Mouse (Mus musculus) T-cell, adult 2 months (primary cell): Measurements from ENCODE around the gene Polr2l.

Source experiments
- DNase-seq: peaks from one replicate; pipeline ENCODE4 v3.0.0; 2022; ENCODE audit warnings: low spot score

The Polr2l gene

GRCm38 (mm10) chr7:141431434-141432185 is 43.3 kb downstream of the Polr2l start:
- DNase-seq, result no peak

GRCm38 (mm10) chr7:141430585-141431240 is 44.2 kb downstream of the Polr2l start:
- DNase-seq, result no peak

GRCm38 (mm10) chr7:141429840-141430584 is 44.9 kb downstream of the Polr2l start:
- DNase-seq, result no peak

GRCm38 (mm10) chr7:141429310-141429709 is 45.6 kb downstream of the Polr2l start, which contains the start of gene Cend1:
TSS of gene Cend1 (minus strand) at chr7:141429491.
- DNase-seq, result no peak

GRCm38 (mm10) chr7:141428701-141429100 is 46.2 kb downstream of the Polr2l start:
- no peak for DNase-seq

GRCm38 (mm10) chr7:141426948-141427730 is 47.8 kb downstream of the Polr2l start:
- no peak for DNase-seq

GRCm38 (mm10) chr7:141423811-141424210 is 51.1 kb downstream of the Polr2l start:
- no peak for DNase-seq
